Mouse (Mus musculus) CH12F3 (cell line): Measurements from ENCODE around the gene Myo1b.

ENCODE experiments used
- in situ Hi-C: fragments of 300-500 bp; cut with MboI; formaldehyde crosslinking; loops from 2 replicates; pipeline ENCODE4 v1.14.3; 2020; ENCODE audit warnings: low sequenced_read_pairs

Gene Myo1b

DNA sequence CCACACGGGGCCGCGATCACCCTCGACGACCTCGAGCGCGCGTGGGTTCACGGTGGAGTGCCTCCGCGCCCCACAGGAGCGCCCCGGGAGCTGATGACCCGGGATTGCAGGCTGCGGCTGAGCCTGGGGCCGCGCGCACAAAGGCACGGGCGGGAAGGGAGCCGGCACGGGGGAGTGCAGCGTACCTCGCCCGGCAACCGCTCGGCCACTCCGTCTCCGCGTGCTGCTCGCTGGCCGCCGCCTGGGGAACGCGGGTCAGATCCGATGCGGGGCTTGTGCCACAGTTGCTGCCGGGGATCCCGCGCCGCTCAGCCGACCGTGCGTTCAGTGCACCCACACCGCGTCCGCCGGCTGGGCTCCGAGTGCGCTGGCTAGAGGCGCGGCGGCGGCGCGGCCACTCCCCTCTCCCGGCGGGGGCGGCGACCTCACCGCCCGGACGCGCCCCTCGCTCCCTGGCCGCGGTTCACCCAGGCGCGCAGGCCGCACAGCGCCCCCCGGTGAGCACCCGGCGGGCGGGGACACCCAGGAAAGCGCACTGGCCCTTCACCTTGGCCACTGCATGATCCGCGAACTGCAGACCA is at the start of gene Myo1b:
Gene Myo1b, minus strand, starts transcription at position 496 of the 581 bp plus-strand sequence.
- in situ Hi-C loops: no loop called here

DNA sequence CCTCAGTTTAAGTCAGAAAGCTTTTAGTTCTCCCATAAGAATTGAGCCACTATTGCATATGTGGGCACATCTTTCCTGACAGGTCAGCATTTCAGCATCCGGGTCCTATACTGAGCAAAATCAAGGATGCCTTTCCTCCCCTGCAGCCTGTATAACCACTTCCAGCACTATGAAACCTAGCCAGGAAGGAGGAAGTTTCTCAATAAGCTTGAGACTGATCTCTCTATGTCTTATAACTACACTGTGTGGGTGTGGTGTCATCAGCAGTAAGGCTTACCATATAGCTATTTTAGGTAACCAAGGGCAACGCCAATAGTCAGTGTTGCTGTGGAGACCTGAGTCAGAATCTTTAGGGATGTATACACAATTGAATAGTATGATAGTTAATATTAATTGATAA is 48.8 kb upstream of the Myo1b start:
- in situ Hi-C loops: no loop called here

DNA sequence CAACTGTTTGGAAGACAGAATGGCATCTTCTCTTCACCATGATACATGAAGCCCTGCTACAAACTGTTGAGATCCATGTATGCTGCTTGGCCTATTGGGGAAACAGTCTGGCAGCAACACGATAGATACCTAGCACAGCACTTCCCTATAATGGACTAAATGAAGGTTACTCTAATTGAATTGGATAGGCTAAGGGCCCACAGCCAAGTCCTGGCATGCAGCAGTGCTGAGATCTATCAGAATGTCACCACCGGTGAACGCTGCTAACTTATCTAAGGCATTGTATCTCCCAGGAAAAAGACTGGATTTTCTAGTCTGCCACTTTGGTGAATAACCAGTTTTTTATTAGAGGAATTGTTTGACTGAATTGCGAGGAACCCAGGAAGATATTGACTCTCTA is 31.2 kb upstream of the Myo1b start:
- in situ Hi-C loops: loop anchor here (10.0 kb wide), 1 partner anchor 302 kb away; no protein-coding TSS in a partner anchor

DNA sequence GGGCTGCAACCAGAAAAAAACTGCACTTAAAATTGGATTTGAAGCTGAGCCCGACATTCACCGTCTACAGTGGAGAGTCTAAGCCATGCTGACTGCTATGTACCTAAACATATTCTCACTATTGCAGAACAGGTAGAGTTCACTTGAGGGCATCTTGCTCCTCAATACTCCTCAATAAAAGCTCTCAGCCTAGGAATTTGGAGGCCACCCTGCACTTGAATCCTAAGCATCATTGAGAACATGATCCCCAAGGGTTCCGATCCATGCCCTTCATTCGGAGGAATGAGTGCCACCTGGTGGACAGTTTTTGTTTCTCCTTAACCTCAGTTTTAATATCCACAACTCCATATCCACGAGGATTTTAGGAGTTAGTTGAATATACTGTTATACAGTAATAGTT is 28.9 kb upstream of the Myo1b start:
- in situ Hi-C loops: loop anchor here (10.0 kb wide), 1 partner anchor 300 kb away; no protein-coding TSS in a partner anchor

DNA sequence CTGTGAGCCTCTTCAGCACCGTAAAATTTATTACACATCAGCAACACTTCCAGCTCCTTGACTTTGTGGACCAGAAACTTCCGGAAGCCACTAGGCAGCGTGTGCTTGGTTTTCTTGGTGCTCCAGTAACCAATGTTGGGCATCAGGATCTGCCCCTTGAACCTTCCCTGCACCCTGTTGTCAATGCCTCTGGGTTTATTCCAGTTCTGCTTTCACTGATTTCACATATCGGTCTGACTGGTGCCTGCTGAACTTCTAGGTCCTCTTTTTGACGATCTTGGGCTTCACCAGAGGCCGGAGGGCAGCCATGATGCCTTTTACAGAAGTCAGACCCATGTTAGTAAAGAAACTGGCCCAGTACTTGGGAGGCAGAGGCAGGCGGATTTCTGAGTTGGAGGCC is 22.5 kb upstream of the Myo1b start:
- in situ Hi-C loops: no loop called here

DNA sequence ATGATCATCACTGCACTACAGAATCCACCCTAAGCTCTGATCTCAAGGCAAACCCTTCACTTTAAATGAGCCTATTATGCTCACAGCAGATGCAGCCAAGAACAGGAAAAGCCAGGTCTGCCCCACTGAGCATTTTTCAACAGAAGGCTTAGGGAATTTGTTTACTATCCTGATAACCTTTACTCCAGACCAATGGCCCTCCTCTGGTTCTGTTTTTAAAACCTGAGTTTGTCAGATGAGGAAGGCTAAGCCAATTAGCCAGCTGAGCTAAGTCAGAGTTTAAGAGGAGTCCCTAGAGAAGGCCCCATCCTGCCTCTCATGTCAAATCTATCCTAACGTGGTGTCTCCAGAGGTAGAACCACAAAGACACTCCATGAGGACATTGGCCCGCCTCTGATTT is 19.1 kb upstream of the Myo1b start:
- in situ Hi-C loops: no loop called here

DNA sequence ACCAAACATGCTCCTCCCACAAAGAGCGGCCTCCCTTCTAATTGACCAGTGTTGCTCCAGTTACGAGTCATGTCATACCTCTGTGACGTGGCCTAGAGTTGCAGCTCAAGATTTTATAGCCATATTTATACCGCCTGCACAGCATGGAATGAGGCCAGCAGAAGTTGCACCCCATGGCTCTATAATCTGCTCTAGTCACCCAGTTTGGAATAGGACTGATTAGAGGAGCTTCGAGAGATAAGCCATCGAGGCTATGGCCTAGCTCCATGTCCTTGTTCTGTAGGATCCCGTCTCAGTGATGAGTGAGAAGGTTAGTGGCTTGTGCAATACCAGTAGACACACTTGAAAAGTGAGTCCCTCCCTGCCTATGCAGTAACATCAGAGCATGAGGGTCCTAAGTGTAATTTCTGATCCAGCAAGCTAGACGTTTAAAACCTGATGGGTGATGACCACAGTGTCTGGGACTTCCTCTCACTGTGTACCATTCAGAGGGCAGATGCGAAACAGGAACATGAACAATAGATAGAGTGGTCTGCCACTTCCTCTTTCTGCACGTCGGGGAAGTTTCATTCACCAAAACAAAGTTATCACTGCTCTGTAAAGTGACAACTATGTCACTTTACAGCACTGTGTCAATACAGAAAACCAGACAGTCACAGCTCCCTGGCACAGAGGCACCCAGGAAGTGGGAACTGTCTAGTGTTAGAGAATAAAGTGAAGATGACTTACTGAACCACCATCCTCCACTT is 18.5 kb upstream of the Myo1b start:
- in situ Hi-C loops: no loop called here

DNA sequence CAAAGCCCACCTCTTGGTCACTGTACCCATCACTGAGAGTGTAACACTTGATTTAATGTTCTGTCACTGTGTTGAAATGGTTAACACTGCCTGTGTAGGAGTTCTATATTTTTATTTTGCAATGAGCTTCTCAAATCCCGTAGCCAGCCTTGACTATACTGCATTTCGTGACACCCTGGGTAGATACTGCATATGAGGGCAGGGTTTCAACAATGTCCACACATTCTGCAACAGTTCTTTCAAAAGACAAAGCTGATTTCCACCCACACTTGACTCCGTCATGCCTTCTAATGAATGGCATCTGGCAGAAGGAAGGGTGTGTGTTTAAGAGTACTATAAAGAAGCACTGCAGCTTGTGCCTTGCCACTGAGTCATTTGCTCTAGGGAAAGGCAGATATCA is 17.0 kb upstream of the Myo1b start:
- in situ Hi-C loops: no loop called here

DNA sequence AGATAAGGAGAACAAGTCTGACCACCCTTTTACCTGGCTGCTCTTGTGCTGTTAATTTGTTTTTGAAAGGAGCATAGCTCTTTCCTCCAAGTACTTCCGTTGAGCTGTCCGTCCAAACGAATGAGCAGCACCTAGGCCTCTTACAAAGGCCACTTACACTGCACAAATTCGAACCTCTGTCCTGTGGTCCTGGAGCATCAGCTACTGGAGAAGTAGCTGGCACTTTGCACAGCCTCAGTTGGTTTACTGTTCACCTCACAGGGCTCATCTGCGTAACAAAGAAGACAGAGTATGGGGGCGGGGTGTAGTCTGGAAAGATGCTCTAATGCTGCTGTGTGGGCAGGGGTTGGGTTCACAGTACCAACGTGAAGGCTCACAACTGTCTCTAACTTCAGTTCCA is 15.7 kb upstream of the Myo1b start:
- in situ Hi-C loops: no loop called here

DNA sequence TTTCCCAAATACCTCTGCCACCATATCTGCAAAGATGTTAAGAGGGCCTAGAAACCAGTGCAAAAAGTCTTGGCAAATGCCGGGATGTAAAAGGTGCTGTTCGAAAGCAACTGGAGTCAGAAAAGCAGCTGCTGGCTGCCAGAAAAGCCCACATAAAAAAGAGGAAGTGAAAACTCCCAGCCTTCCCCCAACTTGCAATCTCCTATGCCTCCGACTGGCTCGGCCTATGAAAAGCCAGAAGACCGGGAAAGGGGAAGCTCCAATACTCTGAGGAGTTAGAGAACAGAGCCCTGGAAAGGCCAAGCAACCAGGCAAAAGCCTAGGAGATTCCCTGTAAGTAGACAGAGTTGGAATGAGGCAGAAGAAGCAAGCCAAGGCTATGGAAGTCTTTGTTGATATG is 14.7 kb upstream of the Myo1b start:
- in situ Hi-C loops: no loop called here

DNA sequence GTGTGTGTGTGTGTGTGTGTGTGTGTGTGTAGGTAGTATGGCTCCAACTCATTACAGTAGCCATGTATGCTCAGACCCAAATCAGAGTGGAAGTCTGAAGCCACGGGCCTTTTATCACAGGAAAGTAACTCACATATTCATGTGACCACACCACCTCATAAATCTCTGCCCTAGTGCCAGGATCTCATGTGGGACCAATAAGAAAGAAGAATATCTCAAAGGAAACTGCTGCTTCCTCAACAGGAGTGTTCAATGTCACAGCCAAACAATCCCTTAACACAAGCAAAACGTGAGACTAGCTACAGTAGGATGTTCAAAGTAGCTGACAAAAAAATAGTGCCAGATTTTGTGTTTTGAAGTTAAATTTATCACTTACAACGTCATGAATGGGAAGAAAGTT is 13.7 kb upstream of the Myo1b start:
- in situ Hi-C loops: no loop called here

DNA sequence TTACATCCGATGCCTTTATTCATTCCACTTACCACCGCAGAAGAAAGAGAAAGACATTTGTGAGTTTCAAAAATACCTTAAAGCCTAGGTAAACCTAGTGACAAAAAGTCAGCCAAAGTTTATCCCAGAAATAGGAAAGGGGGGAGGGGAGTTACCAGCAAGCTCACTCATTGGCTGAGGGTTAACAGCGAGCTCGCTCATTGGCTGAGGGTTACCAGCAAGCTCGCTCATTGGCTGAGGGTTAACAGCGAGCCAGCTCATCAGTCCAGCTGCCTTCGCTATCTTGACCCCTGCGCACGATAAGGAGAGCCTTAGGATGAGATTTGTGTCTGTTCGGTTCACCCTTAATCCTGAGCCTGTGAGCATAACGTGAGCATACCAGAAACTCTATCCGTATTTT is 6.9 kb upstream of the Myo1b start:
- in situ Hi-C loops: no loop called here

DNA sequence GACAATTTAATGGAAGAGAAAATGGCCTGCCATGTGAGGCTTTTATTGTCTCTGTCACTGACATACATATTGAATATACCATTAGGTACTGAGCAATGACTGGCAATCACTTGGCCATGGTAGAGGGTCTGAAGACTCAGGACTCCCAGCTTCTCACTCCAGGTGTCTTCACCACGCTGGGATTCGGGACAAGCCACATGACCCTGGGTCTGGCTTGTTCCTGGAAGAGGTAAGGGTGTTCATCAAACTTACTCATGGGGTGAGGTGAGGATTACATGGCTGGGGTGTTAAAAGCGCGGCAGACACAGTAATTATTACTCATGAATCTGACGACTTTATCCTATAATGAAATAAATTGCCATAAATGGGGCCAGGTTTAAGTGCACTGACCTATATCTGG is 405 bp upstream of the Myo1b start:
- in situ Hi-C loops: no loop called here

DNA sequence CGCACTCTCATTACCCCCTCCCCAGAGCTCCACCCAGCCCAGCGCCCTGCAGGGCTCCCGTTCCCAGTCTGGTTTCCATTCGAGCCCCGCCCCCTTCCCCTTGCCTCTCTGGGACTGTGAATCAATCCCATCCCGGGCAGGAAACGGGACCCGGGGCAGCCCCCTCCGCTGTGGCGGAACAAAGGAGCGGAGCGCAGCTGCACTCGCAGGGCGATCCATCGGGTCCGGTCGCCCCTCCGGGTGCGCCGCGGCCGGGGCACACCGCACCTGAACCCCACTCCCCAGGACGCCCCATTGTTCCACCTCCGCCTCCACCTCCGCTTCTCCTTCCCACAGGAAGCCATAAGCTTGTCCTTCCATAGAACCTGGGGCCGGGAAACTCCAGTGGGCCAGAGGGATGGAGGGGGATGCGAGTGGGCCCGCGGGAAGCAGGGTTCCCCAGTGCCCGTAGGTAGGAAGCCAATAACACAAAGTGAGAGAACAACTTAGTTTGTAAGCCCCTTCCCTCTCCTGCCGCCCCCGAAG is 758 bp downstream of the Myo1b start:
- in situ Hi-C loops: no loop called here

DNA sequence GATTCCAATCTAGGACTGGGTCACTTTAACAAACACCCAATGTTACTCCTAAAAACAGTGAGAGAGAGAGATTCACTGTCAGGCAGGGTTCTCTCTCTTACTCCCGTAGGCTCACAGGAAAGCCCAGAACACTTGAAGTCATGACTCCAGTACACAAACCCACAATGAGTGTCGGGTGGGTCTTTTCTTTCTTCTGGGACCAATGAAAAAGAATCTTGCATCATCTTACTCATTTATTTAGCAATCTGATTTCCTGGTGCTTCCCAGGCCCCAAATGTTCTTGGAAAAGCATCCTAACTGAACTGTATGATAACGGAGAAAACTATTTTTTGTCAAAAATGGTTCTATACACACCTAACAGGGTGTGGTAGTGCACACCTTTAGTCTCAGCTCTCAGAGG is 1.8 kb downstream of the Myo1b start:
- in situ Hi-C loops: no loop called here

DNA sequence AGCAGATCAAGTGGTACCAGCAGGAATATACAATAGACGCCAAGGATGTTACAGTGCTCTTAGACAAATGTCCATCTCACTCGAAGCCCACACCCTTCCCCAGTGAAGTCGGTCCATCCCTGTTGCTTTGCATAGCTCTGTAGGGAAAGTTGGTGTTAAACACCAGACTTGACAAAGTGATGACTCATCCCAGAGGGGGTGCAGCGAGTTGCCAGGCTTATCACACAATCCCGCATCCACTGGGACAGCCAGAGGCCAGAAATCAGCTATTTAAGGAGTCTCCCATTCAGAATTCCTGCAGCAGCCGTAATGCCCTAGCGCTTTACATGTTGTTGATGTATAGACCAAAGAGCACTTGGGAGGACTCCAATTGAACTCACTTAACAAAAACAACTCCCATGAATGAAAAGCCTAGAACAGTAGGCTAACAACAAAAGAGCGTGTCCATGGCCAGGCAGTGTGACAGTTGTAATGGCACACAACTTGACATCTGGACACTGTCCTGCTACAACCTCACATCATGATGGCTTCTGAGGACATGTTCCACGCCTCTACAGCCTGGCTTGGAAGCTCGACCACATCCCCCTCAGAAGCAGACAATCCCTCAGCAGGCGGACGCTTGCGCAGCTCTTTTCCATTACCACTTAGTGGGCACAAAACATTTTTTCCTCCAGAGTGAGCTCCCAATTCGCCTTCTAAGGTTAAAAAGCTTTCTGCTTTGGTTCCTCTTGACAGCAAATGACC is 2.6 kb downstream of the Myo1b start:
- in situ Hi-C loops: no loop called here

DNA sequence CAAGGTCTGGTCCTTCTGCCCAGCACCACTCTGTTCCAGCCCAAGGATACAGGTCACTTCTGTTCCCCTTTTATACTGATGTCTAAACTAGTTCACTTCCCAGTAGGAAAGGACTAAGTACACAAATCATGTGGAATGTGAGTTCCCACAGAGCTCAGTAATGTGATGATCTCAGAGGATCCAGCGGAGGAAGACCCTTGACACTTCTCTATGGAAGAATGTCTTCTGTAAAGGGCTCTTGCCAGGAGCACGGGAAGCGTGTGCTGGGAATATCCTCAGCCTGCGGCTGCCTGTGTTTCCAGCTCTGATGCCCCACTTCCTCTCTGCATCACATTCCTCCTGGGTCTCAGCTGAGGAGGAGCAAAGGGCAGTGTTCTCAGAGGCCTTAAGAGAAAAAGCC is 4.5 kb downstream of the Myo1b start:
- in situ Hi-C loops: no loop called here

DNA sequence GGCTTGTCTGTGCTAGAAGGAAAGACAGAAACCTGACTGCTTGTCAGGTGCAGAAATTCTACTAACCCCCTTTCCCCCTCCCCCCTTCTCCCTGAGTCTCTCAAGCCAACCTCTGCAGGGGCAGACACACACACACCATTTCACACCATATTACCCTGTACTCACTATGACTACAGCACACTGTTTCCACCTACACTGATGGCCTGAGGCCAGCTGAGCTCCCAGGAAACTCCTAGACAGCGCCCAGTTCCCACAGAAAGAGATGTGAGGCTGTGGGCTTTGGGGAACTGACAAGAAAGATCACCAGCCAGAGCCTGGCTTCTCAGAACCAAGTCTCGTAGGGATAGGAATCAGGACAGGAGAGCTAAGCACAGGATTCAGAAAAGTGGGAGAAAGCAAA is 6.7 kb downstream of the Myo1b start:
- in situ Hi-C loops: no loop called here

DNA sequence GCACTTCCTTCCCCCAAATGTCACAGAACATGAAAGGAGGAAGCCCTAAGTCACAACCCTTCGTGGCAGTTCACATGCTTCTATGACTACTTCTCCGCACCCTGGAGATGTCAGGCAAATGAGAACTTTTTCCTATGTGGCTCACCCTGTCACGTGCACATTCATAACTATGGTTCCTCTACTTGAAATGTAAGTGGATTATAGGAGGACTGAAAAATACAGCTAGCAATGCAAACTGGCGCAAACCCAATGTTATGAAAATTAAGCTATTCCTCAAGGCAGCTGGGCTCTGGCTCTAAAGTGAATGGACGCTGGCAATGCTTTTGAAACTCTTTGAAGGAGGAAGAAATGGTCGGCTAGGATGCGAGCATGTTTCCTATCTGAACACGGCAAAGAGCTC is 8.1 kb downstream of the Myo1b start:
- in situ Hi-C loops: no loop called here

DNA sequence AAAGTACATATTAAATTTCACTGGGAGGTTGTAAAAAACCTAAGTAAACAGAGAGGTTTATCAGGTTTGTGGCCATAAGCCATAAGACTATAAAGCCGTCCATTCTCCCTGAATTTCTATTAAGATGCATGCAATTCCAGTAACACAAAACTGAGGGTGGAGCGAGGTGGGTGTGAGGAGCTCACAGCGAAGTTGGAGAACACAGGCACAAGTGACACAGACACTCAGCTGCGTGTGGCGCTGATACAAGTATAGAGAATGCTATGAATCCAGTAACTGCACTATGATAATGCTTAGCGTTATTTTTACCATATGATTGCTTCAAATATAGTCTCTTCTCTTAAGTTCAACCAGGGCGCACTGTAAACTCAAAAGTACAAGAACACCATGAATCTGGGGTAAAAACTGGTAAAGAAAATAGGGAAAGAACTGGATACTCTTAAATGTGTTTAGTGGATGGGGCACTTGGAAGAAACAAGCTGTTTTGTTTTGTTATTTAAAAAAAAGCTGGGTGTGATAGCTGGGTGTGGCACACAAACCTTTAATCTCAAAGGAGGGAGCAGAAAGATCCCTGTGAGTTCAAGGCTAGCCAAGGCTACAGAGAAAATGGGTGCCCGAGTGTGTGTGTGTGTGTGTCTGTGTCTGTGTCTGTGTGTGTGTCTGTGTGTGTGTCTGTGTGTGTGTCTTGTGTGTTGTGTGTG is 9.5 kb downstream of the Myo1b start:
- in situ Hi-C loops: no loop called here

DNA sequence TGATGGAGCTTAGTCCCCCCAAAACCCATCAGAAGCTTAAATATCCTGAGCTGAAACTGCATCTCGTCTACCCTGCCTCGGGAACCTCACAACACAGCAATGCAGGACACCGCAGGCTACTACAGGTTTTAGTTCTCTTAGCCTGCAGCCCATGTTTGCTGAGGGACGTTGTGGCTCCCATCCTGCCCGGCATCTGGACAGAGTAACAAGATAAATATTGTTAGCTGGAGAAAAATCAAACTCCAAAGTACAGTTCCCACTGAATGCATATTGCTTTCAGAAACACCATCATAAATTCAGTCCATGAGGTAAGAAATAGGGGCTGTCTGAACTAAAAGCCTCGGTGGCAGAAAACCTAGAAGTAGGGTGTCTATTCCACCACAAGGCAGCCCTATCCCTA is 10.8 kb downstream of the Myo1b start:
- in situ Hi-C loops: no loop called here
